Mouse (Mus musculus) forebrain, postnatal 0 days (tissue): Measurements from ENCODE around the gene Bmper. TPM values are rescaled to one million over a fixed set of nuclear protein-coding genes. Genes with fewer than 3 reads are reported as not detected.

Source experiments
- ATAC-seq: fragments of 200-750 bp; cut with Nextera tagmentation; 2 replicates; pipeline ENCODE4 v1.8.0; 2017; ENCODE audit warnings: mild to moderate bottlenecking, moderate library complexity
- DNase-seq: peaks from one replicate; pipeline ENCODE4 v3.0.0-alpha.2; 2015
- H3K27ac ChIP-seq: fragments of 300-500 bp; sonication (generic); 2 replicates; pipeline ENCODE4 v1.5.1; 2014; ENCODE audit warnings: low read depth, mild to moderate bottlenecking, antibody characterized with exemption, low read length, moderate library complexity, mixed read lengths
- H3K27me3 ChIP-seq: fragments of 300-500 bp; sonication (generic); 2 replicates; pipeline ENCODE4 v1.6.1; 2014; ENCODE audit warnings: mild to moderate bottlenecking, low read length, mixed read lengths; ENCODE audit not compliant: insufficient read depth
- H3K36me3 ChIP-seq: fragments of 300-500 bp; sonication (generic); 2 replicates; pipeline ENCODE4 v1.6.1; 2014; ENCODE audit warnings: mild to moderate bottlenecking, moderate library complexity; ENCODE audit not compliant: insufficient read depth
- H3K4me1 ChIP-seq: fragments of 300-500 bp; sonication (generic); 2 replicates; pipeline ENCODE4 v1.6.1; 2014; ENCODE audit warnings: antibody characterized with exemption; ENCODE audit not compliant: insufficient read depth
- H3K4me2 ChIP-seq: fragments of 300-500 bp; sonication (generic); 2 replicates; pipeline ENCODE4 v1.6.1; 2014; ENCODE audit warnings: low read depth, mild to moderate bottlenecking, moderate library complexity
- H3K4me3 ChIP-seq: fragments of 300-500 bp; sonication (generic); 2 replicates; pipeline ENCODE4 v1.5.1; 2014; ENCODE audit warnings: low read depth, low read length, mixed read lengths
- H3K9ac ChIP-seq: fragments of 300-500 bp; sonication (generic); 2 replicates; pipeline ENCODE4 v1.6.1; 2014; ENCODE audit warnings: mild to moderate bottlenecking
- H3K9me3 ChIP-seq: fragments of 300-500 bp; sonication (generic); 2 replicates; pipeline ENCODE4 v1.6.1; 2016; ENCODE audit warnings: low read length
- CTCF ChIP-seq: sonication (generic); IDR thresholded peaks from 2 replicates; pipeline ENCODE4 v1.5.1; 2016; ENCODE audit warnings: antibody characterized with exemption, control low read depth, low read depth
- WGBS: fragments of 180-500 bp; shearing (Covaris S2); extraction: QIAGEN DNeasy Blood & Tissue Kit; methylation state at CpG from one replicate; pipeline ENCODE4 v1.1.7; 2014; 5-methylcytosine and 5-hydroxymethylcytosine counted together
- polyA plus RNA-seq: library from polyadenylated mRNA; unstranded; fragments of >200 nt; fragmentation: Nextera tagmentation; extraction: Ambion mirVana; gene quantifications from 2 replicates; pipeline ENCODE4 v1.2.1, GENCODE M21; 2015
- total RNA-seq: library from RNA; depleted of rRNA; stranded (reverse); fragments of >200 nt; gene quantifications from 2 replicates; pipeline ENCODE4 v1.2.3, GENCODE M21; 2014

Gene Bmper
- total and polyA plus RNA-seq, 2 experiments from 2014 or later, result 5.6 to 9.6 TPM

- Histone ChIP-seq H3K9ac (no peak overlapping the region), H3K4me3 (no peak overlapping the region), H3K4me1 (no peaks in the 10 kb centered on the region), H3K4me2 (no peak overlapping the region), H3K27ac (no peak overlapping the region), H3K9me3 (0 out of 2 replicates have a peak, but pooled peaks cover 5% of the 10 kb centered on the region), H3K36me3 (no peaks in the 10 kb centered on the region), H3K27me3 (no peaks in the 10 kb centered on the region)
- 95% methylated on average over 2 of the region's 2 CpGs for WGBS
- ATAC-seq (no peak), DNase-seq (no peak)
- TF ChIP-seq CTCF, result no peak
These were observed 196.2 kb downstream of the Bmper start for GRCm38 (mm10) chr9:23419107-23419506.

- TF ChIP-seq CTCF, result no peak
- Histone ChIP-seq H3K4me2 (no peak overlapping the region), H3K27ac (no peak overlapping the region), H3K4me3 (no peak overlapping the region), H3K9me3 (no peaks in the 10 kb centered on the region), H3K9ac (no peak overlapping the region), H3K27me3 (no peaks in the 10 kb centered on the region), H3K36me3 (no peaks in the 10 kb centered on the region), H3K4me1 (no peaks in the 10 kb centered on the region)
- ATAC-seq, result no peak
- 92% methylated on average over 1 of the region's 1 CpGs for WGBS
- DNase-seq, result no peak
These were observed 200.9 kb downstream of the Bmper start for GRCm38 (mm10) chr9:23423748-23424147.

DNA sequence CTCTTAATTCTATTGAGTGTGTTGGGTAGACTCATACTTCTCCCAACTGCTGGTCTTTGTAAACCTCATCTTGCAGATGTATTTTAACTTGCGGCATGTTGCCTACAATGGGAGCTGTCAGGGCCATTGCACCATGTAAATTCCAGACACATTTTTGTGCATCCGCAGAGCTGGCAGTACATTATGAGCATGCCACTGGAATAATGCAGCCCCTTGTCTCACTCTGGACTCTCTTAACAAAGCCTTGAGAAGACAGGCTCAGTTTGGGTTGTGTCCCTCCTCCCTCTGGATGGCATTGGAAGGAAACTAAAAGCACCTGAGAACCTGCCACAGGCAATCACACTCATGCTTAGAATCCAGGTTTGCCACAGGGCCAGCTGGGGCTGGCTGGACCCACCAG is 209.8 kb downstream of the Bmper start:
- Histone ChIP-seq H3K4me3 (no peak overlapping the region), H3K9me3 (no peaks in the 10 kb centered on the region), H3K27ac (no peak overlapping the region), H3K4me1 (no peaks in the 10 kb centered on the region), H3K4me2 (no peak overlapping the region), H3K27me3 (no peaks in the 10 kb centered on the region), H3K36me3 (no peaks in the 10 kb centered on the region), H3K9ac (no peak overlapping the region)
- no peak for TF ChIP-seq CTCF
- no peak for DNase-seq
- 57% methylated on average over 2 of the region's 2 CpGs for WGBS
- ATAC-seq, result no peak

- Histone ChIP-seq H3K36me3 (no peaks in the 10 kb centered on the region), H3K9ac (no peak overlapping the region), H3K4me1 (no peaks in the 10 kb centered on the region), H3K4me2 (no peak overlapping the region), H3K27me3 (no peaks in the 10 kb centered on the region), H3K9me3 (no peaks in the 10 kb centered on the region), H3K27ac (no peak overlapping the region), H3K4me3 (no peak overlapping the region)
- WGBS, result 57% methylated on average over 3 of the region's 3 CpGs
- ATAC-seq, result no peak
- DNase-seq, result no peak
- TF ChIP-seq CTCF, result no peak
These were observed 210.4 kb downstream of the Bmper start for GRCm38 (mm10) chr9:23433238-23433637.

DNA sequence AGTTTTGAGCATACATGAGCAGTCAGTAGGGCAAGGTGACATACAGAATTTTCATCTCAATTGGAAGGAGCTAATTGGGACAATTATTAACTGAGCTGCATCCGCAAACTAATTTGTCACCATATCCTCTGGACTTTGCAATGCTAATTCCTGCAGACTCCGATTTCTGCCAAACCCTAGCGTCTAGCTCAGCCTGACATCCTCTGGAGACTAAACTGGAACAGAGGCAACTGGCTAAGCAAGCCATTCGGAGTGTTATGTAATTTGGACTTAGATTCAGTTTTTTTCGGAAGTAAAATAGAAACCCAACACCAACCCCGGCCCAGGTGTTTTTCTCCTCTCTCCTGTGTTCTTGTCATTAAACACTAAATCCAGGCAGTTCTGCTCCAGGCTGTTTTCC is 213.9 kb downstream of the Bmper start:
- H3K4me1 ChIP-seq, result no peaks in the 10 kb centered on the region
- H3K9me3 ChIP-seq, result no peaks in the 10 kb centered on the region
- 36% methylated on average over 6 of the region's 6 CpGs for WGBS
- DNase-seq (peak; percentile 13), ATAC-seq (no peak)
- no peaks in the 10 kb centered on the region for H3K36me3 ChIP-seq
- no peak overlapping the region for H3K4me2 ChIP-seq
- H3K4me3 ChIP-seq, result no peak overlapping the region
- no peaks in the 10 kb centered on the region for H3K27me3 ChIP-seq
- no peak overlapping the region for H3K27ac ChIP-seq
- no peak for TF ChIP-seq CTCF
- H3K9ac ChIP-seq, result no peak overlapping the region

- no peak for TF ChIP-seq CTCF
- WGBS, result 91% methylated on average over 9 of the region's 9 CpGs
- H3K9me3 ChIP-seq, result no peaks in the 10 kb centered on the region
These were observed 215.8 kb downstream of the Bmper start for GRCm38 (mm10) chr9:23438662-23439061.

DNA sequence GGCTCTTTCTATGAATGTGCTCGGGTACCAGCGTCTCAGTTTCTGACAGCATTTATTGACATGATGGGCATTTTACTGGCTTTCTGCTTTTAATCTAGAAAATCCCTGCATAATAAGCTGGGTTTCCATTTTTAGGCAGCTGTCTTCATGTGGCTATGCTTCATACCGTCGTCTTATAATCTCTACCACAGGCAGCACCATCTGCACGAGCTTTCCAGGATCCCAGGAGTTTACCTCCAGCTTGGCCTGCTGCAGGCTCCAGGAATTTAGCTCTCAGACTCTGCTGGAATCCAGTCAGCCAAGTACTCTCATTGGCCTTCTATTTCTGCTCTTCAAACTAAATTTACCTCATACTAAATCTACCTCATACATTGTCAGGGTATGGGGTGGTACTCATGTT is 219.3 kb downstream of the Bmper start:
- Histone ChIP-seq H3K27me3 (no peaks in the 10 kb centered on the region), H3K9me3 (no peaks in the 10 kb centered on the region), H3K4me2 (no peak overlapping the region), H3K4me3 (no peak overlapping the region), H3K36me3 (no peaks in the 10 kb centered on the region), H3K9ac (no peak overlapping the region), H3K27ac (no peak overlapping the region), H3K4me1 (no peaks in the 10 kb centered on the region)
- WGBS, result 52% methylated on average over 5 of the region's 5 CpGs
- DNase-seq, result no peak
- no peak for ATAC-seq
- no peak for TF ChIP-seq CTCF

More at GRCm38 (mm10) chr9:23438662-23439061, 215.8 kb downstream of the Bmper start:
- Histone ChIP-seq H3K9ac (no peak overlapping the region), H3K27ac (no peak overlapping the region), H3K4me3 (no peak overlapping the region), H3K4me2 (no peak overlapping the region), H3K27me3 (no peaks in the 10 kb centered on the region), H3K4me1 (no peaks in the 10 kb centered on the region), H3K36me3 (no peaks in the 10 kb centered on the region)
- no peak for ATAC-seq
- no peak for DNase-seq

- ATAC-seq (no peak), DNase-seq (no peak)
- H3K4me1 ChIP-seq, result no peaks in the 10 kb centered on the region
- H3K27me3 ChIP-seq, result no peaks in the 10 kb centered on the region
- no peaks in the 10 kb centered on the region for H3K36me3 ChIP-seq
- no peaks in the 10 kb centered on the region for H3K9me3 ChIP-seq
- no peak overlapping the region for H3K9ac ChIP-seq
- TF ChIP-seq CTCF, result no peak
- WGBS, result over 99% methylated on average over 4 of the region's 4 CpGs
- H3K27ac ChIP-seq, result no peak overlapping the region
- no peak overlapping the region for H3K4me2 ChIP-seq
- no peak overlapping the region for H3K4me3 ChIP-seq
These were observed 222.1 kb downstream of the Bmper start for GRCm38 (mm10) chr9:23444975-23445374.
